Mouse (Mus musculus) Patski (cell line): ENCODE measurements around the gene Plk5. TPM values are rescaled to one million over a fixed set of nuclear protein-coding genes. Genes with fewer than 3 reads are reported as not detected.

Source experiments
- ATAC-seq: fragments of 100-300 bp; one replicate; pipeline ENCODE4 v1.8.0; 2021
- CTCF ChIA-PET: fragments of 350-600 bp; sonication (Branson Sonifier 250); formaldehyde crosslinking; loops from one replicate; lab custom pipeline; 2022; ENCODE audit warnings: inconsistent platforms; lab: Charles Lee
- POLR2A ChIA-PET: fragments of 350-600 bp; sonication (Branson Sonifier 250); formaldehyde crosslinking; loops from one replicate; lab custom pipeline; 2022; ENCODE audit warnings: antibody characterized with exemption, inconsistent platforms; lab: Charles Lee
- DNase-seq: peaks from one replicate; pipeline ENCODE4 v3.0.0-alpha.2; 2011; ENCODE audit warnings: low read depth, low spot score
- H3K27me3 ChIP-seq: fragments of 371-371 bp; one replicate; pipeline ENCODE4 v1.5.1; 2021
- CTCF ChIP-seq: fragments of 100-300 bp; IDR thresholded peaks from one replicate; pipeline ENCODE4 v1.5.1; 2021
- in situ Hi-C: fragments of 300-500 bp; cut with MboI; formaldehyde crosslinking; loops from 3 replicates; pipeline ENCODE4 v1.11.1; 2018; ENCODE audit warnings: low pct_unique_long_range_greater_than_20kb, mixed read lengths
- polyA plus RNA-seq: library from polyadenylated mRNA; unstranded; gene quantifications from one replicate; pipeline ENCODE4 v1.2.3, GENCODE M21; 2021

Plk5 gene
- polyA plus RNA-seq, 1 experiment from 2014 or later: 0.62 TPM

DNA sequence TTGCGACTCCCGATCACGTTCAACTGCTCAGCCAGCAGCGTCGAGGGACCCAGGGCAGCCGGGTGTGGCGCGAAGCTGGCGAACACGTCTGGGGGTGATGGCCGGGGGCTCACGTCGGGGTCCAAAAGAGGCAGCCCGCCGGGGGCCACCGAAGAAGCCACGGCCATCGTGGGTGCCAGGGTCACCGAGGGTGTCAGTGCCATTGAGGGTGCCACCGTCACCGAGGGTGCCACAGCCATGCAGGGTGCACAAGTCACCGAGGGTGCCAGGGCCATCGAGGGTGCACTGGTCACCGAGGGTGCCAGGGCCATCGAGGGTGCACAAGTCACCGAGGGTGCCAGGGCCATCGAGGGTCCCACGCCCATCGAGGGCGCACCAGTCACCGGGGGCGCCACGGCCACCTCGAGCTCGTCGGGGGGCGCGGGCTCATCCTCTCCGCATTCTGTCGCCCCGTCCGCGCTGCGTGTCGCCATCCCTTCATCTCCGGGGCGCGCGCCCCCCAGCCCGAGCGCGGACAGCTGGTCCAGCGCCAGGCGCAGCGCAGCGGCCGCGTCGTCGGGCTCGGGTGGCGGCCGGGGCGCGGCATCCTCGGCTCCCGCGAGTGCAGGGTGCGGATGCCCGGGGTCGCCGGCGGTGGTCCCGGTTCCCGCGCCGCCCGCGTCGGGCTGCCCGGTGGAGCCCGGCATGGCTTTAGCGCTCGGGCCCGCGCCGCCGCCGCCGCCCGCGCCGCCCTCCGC, 30.6 kb downstream of the Plk5 start:
- CTCF ChIA-PET: interaction anchor here (0.7 to 1.5 kb wide), 3 partner anchors 10 to 59 kb away, joined by 3 to 10 read pairs (median 4); no protein-coding TSS in a partner anchor
- no peaks in the 10 kb centered on the region for H3K27me3 ChIP-seq
- TF ChIP-seq CTCF: no peak
- in situ Hi-C loops: no loop called here
- DNase-seq (no peak), ATAC-seq (no peak)
- POLR2A ChIA-PET: interaction anchor here (0.7 to 5.3 kb wide), 4 partner anchors 12 to 46 kb away, joined by 3 to 38 read pairs (median 4); partner anchors contain the start of gene Mbd3

DNA sequence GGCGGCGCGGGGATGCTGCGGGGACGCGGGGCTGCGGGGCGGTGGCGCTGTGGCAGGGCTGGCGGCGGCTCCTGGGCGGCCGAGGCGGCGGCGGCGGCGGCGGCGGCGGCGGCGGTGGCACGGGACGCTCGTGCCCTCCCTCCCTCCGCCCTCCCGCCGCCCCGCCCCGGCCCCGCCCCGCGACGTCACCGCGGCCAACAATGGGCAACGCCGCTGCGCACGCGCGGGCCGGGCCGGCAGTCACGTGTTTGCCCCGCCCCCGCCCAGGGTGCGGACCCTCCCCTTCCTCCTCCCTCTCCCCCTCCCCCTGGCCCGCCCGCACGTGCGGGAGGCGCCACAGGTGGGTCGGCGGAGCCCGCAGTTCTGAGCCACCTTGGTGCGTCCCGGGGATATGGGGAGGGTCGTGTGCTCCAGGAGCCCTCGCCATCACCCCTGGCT, 31.3 kb downstream of the Plk5 start, which contains the start of gene Mex3d:
Mex3d (minus strand) TSS at position 138 of the 438 bp plus-strand sequence.
- CTCF ChIA-PET: interaction anchor here (0.7 kb wide), 1 partner anchor 59 kb away, joined by 3 read pairs; no protein-coding TSS in a partner anchor
- POLR2A ChIA-PET: interaction anchor here (0.7 to 5.3 kb wide), 2 partner anchors 11 to 45 kb away, joined by 4 to 38 read pairs; partner anchors contain the start of gene Mbd3
- DNase-seq: no peak
- TF ChIP-seq CTCF: no peak
- in situ Hi-C loops: no loop called here
- ATAC-seq: no peak
- H3K27me3 ChIP-seq: no peaks in the 10 kb centered on the region

DNA sequence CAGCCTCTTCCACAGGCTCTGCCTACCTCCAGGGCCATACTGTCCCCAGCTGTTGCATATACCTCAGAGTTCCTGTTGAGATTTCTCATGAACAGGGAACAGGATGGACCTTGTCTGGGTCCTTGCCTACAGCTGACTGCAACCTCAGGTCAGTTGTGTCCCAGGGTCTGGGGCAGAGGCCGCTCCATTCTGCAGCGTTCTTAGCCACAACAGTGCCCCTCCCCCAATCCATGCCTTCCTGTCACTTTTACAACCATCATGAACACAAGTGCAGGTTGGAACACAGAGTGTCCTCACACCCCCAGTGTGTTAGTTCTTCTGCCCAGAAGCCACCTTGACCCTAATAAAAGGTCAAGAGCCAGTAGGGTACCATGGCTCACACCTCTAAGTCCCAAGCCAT, 32.5 kb downstream of the Plk5 start:
- H3K27me3 ChIP-seq: no peaks in the 10 kb centered on the region
- TF ChIP-seq CTCF: no peak
- DNase-seq (no peak), ATAC-seq (no peak)
- POLR2A ChIA-PET: interaction anchor here (5.3 kb wide), 1 partner anchor 10 kb away, joined by 38 read pairs; the partner anchor contains the start of gene Mbd3
- CTCF ChIA-PET: no interaction called here
- in situ Hi-C loops: no loop called here

DNA sequence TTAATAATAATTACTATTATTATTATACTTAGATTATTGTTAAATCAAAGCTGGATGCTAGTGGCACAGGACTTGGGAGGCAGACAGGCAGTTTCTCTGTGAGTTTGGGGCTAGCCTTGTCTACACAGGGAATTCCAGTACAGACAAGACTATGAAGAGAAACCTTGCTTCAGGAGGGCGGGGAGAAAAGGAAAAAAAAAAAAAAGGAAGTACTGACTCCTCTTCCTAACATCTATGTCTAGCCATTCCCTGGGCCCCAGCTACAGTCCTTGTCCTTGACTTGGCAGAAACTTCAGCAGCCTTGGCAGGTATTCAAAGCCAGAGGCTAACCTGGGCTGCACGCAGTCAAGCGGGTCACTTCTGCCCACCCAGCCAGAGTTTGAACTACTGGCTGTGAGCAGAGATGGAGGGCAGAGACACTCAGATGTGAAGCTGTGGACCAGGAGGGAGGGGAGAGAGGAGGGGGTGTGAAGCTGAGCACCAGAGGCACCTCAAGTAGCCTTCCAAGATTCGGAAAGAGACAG, 33.0 kb downstream of the Plk5 start:
- no peak for ATAC-seq
- DNase-seq: no peak
- in situ Hi-C loops: no loop called here
- TF ChIP-seq CTCF: no peak
- CTCF ChIA-PET: no interaction called here
- POLR2A ChIA-PET: no interaction called here
- H3K27me3 ChIP-seq: no peaks in the 10 kb centered on the region

DNA sequence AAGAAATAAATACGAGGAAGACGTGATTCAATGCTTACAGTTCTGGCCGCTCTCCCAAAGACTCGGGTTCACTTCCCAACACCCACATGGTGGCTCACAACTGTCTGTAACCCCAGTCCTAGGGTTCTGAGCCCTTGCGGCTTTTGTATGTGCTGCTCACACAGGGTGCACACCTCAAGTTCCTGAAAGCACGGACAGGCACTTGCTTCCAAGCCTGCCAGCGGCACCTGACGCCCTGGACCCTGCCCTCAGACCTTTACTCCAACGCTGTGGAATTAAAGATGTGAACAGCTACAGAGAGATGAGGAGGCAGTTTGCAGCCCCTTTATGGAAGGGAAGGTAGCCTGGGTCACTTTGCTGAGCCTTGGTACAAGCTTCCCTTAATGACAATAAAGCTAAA, 34.4 kb downstream of the Plk5 start:
- ATAC-seq: no peak
- H3K27me3 ChIP-seq: no peaks in the 10 kb centered on the region
- TF ChIP-seq CTCF: no peak
- no peak for DNase-seq
- POLR2A ChIA-PET: interaction anchor here (0.6 to 1.2 kb wide), 2 partner anchors 10 to 233 kb away, joined by 4 read pairs; no protein-coding TSS in a partner anchor
- CTCF ChIA-PET: interaction anchor here (0.9 kb wide), 1 partner anchor 13 kb away, joined by 3 read pairs; no protein-coding TSS in a partner anchor
- in situ Hi-C loops: no loop called here

DNA sequence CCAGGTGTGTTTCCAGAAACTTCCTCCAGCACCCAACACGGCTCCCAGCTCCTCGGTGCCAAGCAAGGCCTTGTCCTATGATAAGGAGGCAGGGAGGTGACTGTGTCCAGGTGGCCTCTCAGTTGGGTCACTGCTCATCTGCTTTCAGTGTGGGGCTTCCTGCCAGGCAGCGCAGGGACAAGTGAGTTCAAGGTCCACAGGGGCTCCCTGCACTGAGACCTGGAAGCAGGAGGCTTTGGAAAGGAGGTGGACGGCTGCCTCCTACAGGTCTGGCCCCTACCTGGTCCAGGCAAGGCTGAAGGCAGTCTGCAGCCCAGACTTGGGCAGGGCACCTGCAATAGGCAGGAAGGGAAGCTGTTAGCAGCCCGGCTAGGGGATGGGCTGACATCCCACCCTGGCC, 36.4 kb downstream of the Plk5 start:
- no peak for TF ChIP-seq CTCF
- no peaks in the 10 kb centered on the region for H3K27me3 ChIP-seq
- CTCF ChIA-PET: interaction anchor here (1.5 kb wide), 1 partner anchor 10 kb away, joined by 3 read pairs; no protein-coding TSS in a partner anchor
- no peak for ATAC-seq
- no peak for DNase-seq
- in situ Hi-C loops: no loop called here
- POLR2A ChIA-PET: interaction anchor here (1.0 kb wide), 1 partner anchor 10 kb away, joined by 3 read pairs; no protein-coding TSS in a partner anchor

DNA sequence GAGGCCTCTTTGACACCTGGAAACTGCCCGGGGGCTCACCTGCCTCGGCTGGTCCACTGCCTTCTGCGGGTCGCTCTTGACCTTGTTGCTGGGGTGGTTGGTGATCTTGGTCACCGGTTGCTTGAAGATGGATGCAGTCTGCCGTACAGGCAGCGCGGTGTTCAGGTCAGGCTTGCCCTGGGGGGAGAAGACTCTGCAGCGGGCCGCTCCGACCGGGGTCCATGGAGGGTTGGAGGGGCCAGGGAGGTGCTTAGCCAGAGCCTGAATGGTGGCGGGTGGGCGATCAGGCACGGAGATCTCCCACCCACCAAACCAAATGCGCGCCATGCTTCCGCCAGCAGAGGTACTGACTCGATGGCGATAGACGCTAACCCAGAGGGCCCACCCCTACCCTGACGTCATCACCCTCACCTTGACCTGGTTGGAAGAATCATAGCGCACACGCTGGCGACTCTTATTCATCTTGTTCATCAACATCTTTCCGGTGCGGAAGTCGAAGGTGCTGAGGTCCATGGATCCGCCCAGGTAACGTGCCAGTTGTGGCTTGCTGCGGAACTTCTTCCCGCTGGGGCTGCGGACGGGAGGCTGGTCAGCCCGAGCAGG, 38.9 kb downstream of the Plk5 start:
- in situ Hi-C loops: no loop called here
- H3K27me3 ChIP-seq: no peaks in the 10 kb centered on the region
- ATAC-seq (no peak), DNase-seq (no peak)
- CTCF ChIA-PET: no interaction called here
- POLR2A ChIA-PET: no interaction called here
- no peak for TF ChIP-seq CTCF

DNA sequence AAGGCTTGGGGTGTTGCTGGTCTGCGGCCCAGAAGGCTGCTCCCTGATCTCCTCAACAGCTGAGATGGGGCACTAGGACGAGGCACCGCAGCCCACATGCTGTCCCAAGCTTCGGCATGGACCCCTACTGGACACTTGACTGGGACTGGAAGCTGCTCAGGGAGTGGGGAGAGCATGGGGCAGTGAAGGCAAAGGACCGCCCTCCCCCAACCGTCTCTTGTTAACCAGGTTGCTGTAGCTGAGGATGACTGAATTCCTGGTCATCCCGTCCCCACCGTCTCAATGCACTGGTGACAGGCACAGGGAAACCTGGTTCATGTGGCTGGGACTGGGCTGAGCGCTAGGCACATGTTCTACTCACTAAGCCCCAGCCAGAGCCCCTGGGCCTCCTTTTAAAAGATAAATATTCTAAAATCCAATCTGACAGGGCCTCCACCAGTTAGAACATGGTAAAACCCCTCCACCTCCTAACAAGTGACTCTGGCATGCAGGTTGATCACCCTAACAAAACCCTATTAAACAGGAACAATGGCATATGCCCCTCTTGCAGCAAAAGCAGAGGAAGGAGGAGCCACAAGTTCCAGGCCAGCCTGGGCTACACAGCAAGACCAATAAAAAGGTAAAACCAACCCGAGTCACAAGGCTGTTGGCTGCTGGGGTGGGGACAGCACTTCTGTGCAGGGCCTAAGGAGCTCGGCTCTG, 40.7 kb downstream of the Plk5 start:
- no peak for TF ChIP-seq CTCF
- H3K27me3 ChIP-seq: no peaks in the 10 kb centered on the region
- in situ Hi-C loops: no loop called here
- no peak for ATAC-seq
- ChIA-PET CTCF (no interaction called here), POLR2A (interaction anchor here (5.9 kb wide), 1 partner anchor 11 kb away, joined by 38 read pairs; the partner anchor contains the start of gene Mex3d)
- DNase-seq: no peak

DNA sequence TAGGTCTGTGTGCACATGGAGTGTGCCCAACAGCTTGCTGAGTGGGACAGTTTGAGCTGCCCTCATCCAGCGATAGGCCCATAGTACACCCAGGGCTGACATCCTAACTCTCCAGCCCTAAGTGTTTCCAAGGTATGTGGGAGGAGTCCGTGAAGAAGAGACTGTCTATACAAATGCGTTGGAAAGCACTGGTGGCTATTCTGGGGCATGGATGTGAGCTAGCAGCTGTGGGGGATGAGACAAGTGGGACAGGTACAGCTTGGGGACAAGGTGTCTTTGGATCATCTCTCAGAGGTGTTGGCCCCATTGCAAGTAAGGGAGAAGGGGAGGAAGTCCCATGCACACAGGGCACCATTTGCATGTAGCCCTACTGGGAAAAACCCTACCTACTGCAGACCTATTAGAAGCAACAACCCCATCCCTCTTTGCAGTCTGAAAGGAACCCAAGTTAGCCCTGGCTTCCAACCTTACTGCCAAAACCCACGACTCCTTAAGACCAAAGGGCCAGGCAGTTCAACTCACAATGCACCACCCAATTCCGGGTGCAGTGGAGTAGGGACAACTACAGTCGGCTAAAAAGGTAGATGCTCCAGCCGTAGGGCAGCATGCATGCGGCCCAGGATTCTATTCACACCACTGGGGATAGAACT, 41.4 kb downstream of the Plk5 start:
- TF ChIP-seq CTCF: no peak
- DNase-seq (no peak), ATAC-seq (no peak)
- ChIA-PET POLR2A (interaction anchor here (5.9 kb wide), 1 partner anchor 12 kb away, joined by 38 read pairs; the partner anchor contains the start of gene Mex3d), CTCF (no interaction called here)
- in situ Hi-C loops: no loop called here
- H3K27me3 ChIP-seq: no peaks in the 10 kb centered on the region
